Mouse (Mus musculus): ENCODE measurements at regions not wholly inside any gene's neighbourhood (a gene's known extent, or its start where the extent isn't known, plus 50 kb on each side); places are given as distances from the start of the nearest gene placed in this dataset.

- no peak for DNase-seq (ENCODE audit: low spot score)
- 96% methylated on average over 3 of the region's 3 CpGs for WGBS
- H3K9me3 ChIP-seq (ENCODE audit: low read length), result no peaks in the 10 kb centered on the region
- H3K36me3 ChIP-seq (ENCODE audit: insufficient read depth, low read length), result no peaks in the 10 kb centered on the region
- H3K27ac ChIP-seq (ENCODE audit: low read depth, low read length), result no peak overlapping the region
- no peak for TF ChIP-seq CTCF (IDR thresholded peaks at IDR 0.05)
- no peak overlapping the region for H3K4me3 ChIP-seq (ENCODE audit: low read depth, low read length)
- peaks cover 3% of the 10 kb centered on the region; the same call in 1 of the 2 replicates for H3K4me1 ChIP-seq (ENCODE audit: insufficient read depth, low read length)
- H3K27me3 ChIP-seq (ENCODE audit: insufficient read depth, low read length), result no peaks in the 10 kb centered on the region
- no peak overlapping the region for H3K4me2 ChIP-seq (ENCODE audit: low read depth, low read length, poor library complexity, severe bottlenecking)
- H3K9ac ChIP-seq (replicated peaks; ENCODE audit: low read length, poor library complexity, severe bottlenecking), result no peak overlapping the region
- ATAC-seq (ENCODE audit: low FRiP score), result no peak
Observed at GRCm38 (mm10) chr9:61176856-61177255, 195.3 kb upstream of the Tle3 start.

- TF ChIP-seq CTCF (IDR thresholded peaks at IDR 0.05), result no peak
- ATAC-seq (ENCODE audit: low FRiP score) (no peak), DNase-seq (ENCODE audit: low spot score) (no peak)
- Histone ChIP-seq H3K36me3 (ENCODE audit: insufficient read depth, low read length) (no peaks in the 10 kb centered on the region), H3K27ac (ENCODE audit: low read depth, low read length) (no peak overlapping the region), H3K27me3 (ENCODE audit: insufficient read depth, low read length) (no peaks in the 10 kb centered on the region), H3K4me2 (ENCODE audit: low read depth, low read length, poor library complexity, severe bottlenecking) (no peak overlapping the region), H3K4me3 (ENCODE audit: low read depth, low read length) (no peak overlapping the region), H3K4me1 (ENCODE audit: insufficient read depth, low read length) (no peaks in the 10 kb centered on the region), H3K9ac (replicated peaks; ENCODE audit: low read length, poor library complexity, severe bottlenecking) (no peak overlapping the region), H3K9me3 (ENCODE audit: low read length) (no peaks in the 10 kb centered on the region)
- 58% methylated on average over 8 of the region's 8 CpGs for WGBS
Observed at GRCm38 (mm10) chr9:61186541-61187420, 185.4 kb upstream of the Tle3 start.

- Histone ChIP-seq H3K4me3 (ENCODE audit: low read depth, low read length) (no peak overlapping the region), H3K27ac (ENCODE audit: low read depth, low read length) (no peak overlapping the region), H3K36me3 (ENCODE audit: insufficient read depth, low read length) (no peaks in the 10 kb centered on the region), H3K27me3 (ENCODE audit: insufficient read depth, low read length) (no peaks in the 10 kb centered on the region), H3K9me3 (ENCODE audit: low read length) (no peaks in the 10 kb centered on the region), H3K4me2 (ENCODE audit: low read depth, low read length, poor library complexity, severe bottlenecking) (no peak overlapping the region), H3K9ac (replicated peaks; ENCODE audit: low read length, poor library complexity, severe bottlenecking) (no peak overlapping the region), H3K4me1 (ENCODE audit: insufficient read depth, low read length) (no peaks in the 10 kb centered on the region)
- no peak for DNase-seq (ENCODE audit: low spot score)
- no peak for ATAC-seq (ENCODE audit: low FRiP score)
- 46% methylated on average over 3 of the region's 3 CpGs for WGBS
- no peak for TF ChIP-seq CTCF (IDR thresholded peaks at IDR 0.05)
Observed at GRCm38 (mm10) chr9:61187713-61188399, 184.3 kb upstream of the Tle3 start.

GRCm38 (mm10) chr9:61189295-61189694 lies 182.9 kb upstream of the Tle3 start:
- ATAC-seq (ENCODE audit: low FRiP score) (no peak), DNase-seq (ENCODE audit: low spot score) (no peak)
- no peak for TF ChIP-seq CTCF (IDR thresholded peaks at IDR 0.05)
- no peak overlapping the region for H3K4me2 ChIP-seq (ENCODE audit: low read depth, low read length, poor library complexity, severe bottlenecking)
- no peak overlapping the region for H3K9ac ChIP-seq (replicated peaks; ENCODE audit: low read length, poor library complexity, severe bottlenecking)
- H3K36me3 ChIP-seq (ENCODE audit: insufficient read depth, low read length), result no peaks in the 10 kb centered on the region
- H3K4me1 ChIP-seq (ENCODE audit: insufficient read depth, low read length), result no peaks in the 10 kb centered on the region
- no peak overlapping the region for H3K4me3 ChIP-seq (ENCODE audit: low read depth, low read length)
- WGBS, result 90% methylated on average over 8 of the region's 8 CpGs
- no peaks in the 10 kb centered on the region for H3K27me3 ChIP-seq (ENCODE audit: insufficient read depth, low read length)
- H3K9me3 ChIP-seq (ENCODE audit: low read length), result no peaks in the 10 kb centered on the region
- no peak overlapping the region for H3K27ac ChIP-seq (ENCODE audit: low read depth, low read length)

- DNase-seq (ENCODE audit: low spot score) (no peak), ATAC-seq (ENCODE audit: low FRiP score) (no peak)
- WGBS, result 57% methylated on average over 4 of the region's 4 CpGs
- H3K4me1 ChIP-seq (ENCODE audit: insufficient read depth, low read length), result no peaks in the 10 kb centered on the region
- H3K27me3 ChIP-seq (ENCODE audit: insufficient read depth, low read length), result no peaks in the 10 kb centered on the region; the same call in 1 of the 2 replicates
- no peak for TF ChIP-seq CTCF (IDR thresholded peaks at IDR 0.05)
- H3K4me2 ChIP-seq (ENCODE audit: low read depth, low read length, poor library complexity, severe bottlenecking), result no peak overlapping the region
- no peaks in the 10 kb centered on the region for H3K9me3 ChIP-seq (ENCODE audit: low read length)
- H3K36me3 ChIP-seq (ENCODE audit: insufficient read depth, low read length), result no peaks in the 10 kb centered on the region
- H3K4me3 ChIP-seq (ENCODE audit: low read depth, low read length), result no peak overlapping the region
- no peak overlapping the region for H3K9ac ChIP-seq (replicated peaks; ENCODE audit: low read length, poor library complexity, severe bottlenecking)
- H3K27ac ChIP-seq (ENCODE audit: low read depth, low read length), result no peak overlapping the region
Observed at GRCm38 (mm10) chr9:61199077-61199753, 173.0 kb upstream of the Tle3 start.
